Mouse (Mus musculus): ENCODE results near the gene Dnajc12.
"Not testable (repeated sequence)": the region's sequence is repeated elsewhere in the genome, so short reads cannot be mapped to it uniquely, and the experiment has no call there.

The Dnajc12 gene

DNA sequence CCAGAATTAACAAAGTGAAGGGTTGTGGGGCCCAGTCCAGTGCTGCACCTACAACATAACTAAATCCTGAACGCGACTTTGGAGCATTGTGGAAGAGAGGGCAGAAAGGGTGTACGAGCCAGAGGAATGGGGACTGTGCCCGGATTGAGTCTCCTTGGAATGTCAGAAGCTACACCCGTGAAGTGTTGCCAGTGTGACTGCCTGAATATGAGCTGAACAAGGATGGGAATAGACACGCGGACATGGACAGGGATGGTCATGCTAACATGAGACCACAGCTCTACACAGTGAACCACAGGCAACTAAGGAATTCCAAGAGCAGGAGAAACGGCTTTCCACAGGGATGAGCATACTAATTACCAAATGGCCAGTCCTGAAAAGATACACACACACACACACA lies 49.9 kb downstream of the Dnajc12 start:
- DNase-seq: no peak

DNA sequence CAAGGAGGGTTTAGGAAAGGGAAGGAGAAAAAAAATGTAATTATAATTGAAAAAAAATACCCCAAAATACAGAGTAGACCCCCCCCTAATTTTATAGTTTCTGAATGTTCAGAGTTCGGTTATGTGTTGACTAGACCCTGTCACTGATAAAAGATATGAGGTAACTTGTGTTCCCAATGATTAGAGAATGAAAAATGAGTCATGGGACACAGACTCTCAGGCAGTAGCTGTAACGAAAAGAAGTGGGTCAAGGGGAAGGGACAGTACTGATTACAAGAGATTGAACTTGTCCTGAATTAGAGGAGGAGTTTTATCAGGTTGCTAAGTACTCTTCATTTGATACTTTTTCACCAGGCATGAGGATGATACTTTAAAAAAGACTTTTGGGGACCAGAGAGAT lies 50.6 kb downstream of the Dnajc12 start:
- no peak for DNase-seq

- DNase-seq: no peak
Observed at GRCm38 (mm10) chr10:63438736-63439262, 56.6 kb downstream of the Dnajc12 start.

- no peak for DNase-seq
Observed at GRCm38 (mm10) chr10:63439694-63440228, 57.5 kb downstream of the Dnajc12 start.

- DNase-seq: not testable (repeated sequence)
Observed at GRCm38 (mm10) chr10:63444602-63445387, 62.6 kb downstream of the Dnajc12 start.

DNA sequence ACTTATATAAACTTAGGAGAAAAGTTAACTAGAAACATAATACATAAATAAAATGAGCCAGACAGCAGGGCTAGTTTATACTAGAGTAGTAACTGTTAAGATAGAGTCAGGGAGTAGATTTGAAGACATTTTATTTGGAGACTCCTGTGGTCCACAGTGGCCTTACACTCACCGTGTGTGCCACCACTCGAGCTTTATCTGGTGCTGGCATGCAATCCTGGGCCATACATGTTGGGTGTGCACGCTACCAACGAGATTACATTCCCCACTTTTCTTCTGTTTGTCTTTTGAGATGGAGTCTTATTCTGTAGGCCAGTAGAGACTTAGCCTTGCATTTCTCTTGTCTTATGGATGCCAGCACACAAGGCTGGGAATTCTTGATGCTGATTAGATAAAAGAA lies 71.7 kb downstream of the Dnajc12 start:
- no peak for DNase-seq

GRCm38 (mm10) chr10:63455110-63455878 lies 73.1 kb downstream of the Dnajc12 start:
- DNase-seq: no peak

DNA sequence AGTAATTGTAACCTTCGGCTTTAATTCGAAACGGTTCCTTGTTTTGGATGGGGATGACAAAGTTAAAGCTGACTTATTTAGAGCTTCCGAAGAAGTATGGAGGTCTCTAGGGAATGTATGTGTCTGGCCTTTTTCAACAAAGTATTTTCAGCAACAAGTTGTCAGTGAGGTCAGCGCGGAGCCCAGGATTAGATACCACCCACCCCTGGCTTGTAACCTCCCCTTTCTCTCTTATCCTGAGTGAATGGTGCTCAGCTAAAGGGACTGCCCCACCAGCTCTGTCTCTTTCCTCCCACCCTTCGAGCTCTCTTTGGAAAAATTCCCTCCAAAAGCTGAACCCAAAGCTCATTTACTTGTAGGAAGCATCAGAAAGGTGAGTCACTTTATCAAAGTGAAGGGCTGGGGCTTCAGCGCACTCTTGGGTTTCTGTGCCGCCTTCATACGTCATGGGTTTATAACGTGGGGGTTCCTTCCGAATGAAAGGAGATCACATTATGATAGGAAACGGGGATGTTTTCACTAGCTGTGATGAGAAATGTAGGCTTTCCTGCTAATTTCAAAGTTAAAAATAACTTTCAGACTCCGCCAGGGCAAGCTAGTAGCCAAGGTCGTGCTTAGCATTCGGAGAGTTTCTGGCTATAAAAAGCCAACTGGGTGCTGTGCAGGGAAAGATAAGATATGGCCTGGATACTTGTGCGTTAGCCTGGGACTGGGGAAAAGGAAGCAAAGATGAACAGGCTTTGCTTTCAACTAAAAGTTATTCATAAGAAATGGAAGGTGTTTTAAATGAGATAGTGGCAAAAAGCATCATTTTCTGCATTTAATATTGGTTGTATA lies 75.3 kb downstream of the Dnajc12 start:
- no peak for DNase-seq

Measured in cerebellum, adult 11-12 months (tissue).